Mouse (Mus musculus) limb, embryonic 14.5 days (tissue): Measurements from ENCODE around the gene Tnrc6b. TPM values are rescaled to one million over a fixed set of nuclear protein-coding genes. Genes with fewer than 3 reads are reported as not detected.

Source experiments
- ATAC-seq: fragments of 200-750 bp; cut with Nextera tagmentation; 2 replicates; pipeline ENCODE4 v1.8.0; 2017; ENCODE audit warnings: low read depth, moderate number of reproducible peaks, moderate TSS enrichment; ENCODE audit not compliant: low FRiP score
- DNase-seq: peaks from one replicate; pipeline ENCODE4 v3.0.0-alpha.2; 2015; ENCODE audit warnings: low spot score
- H3K27ac ChIP-seq: fragments of 300-500 bp; sonication (generic); replicated peaks from 2 replicates; pipeline ENCODE4 v1.5.1; 2014; ENCODE audit warnings: low read depth, mild to moderate bottlenecking, low read length, moderate library complexity, mixed read lengths
- H3K27me3 ChIP-seq: fragments of 300-500 bp; sonication (generic); 2 replicates; pipeline ENCODE4 v1.6.1; 2014; ENCODE audit warnings: low read length, mixed read lengths; ENCODE audit not compliant: control insufficient read depth, insufficient read depth
- H3K36me3 ChIP-seq: fragments of 300-500 bp; sonication (generic); 2 replicates; pipeline ENCODE4 v1.6.1; 2014; ENCODE audit warnings: mild to moderate bottlenecking, low read length, moderate library complexity, mixed read lengths; ENCODE audit not compliant: control insufficient read depth, insufficient read depth
- H3K4me1 ChIP-seq: fragments of 300-500 bp; sonication (generic); 2 replicates; pipeline ENCODE4 v1.6.1; 2014; ENCODE audit warnings: antibody characterized with exemption, low read length, mixed read lengths; ENCODE audit not compliant: control insufficient read depth, insufficient read depth
- H3K4me2 ChIP-seq: fragments of 300-500 bp; sonication (generic); replicated peaks from 2 replicates; pipeline ENCODE4 v1.6.1; 2014; ENCODE audit warnings: low read depth, mild to moderate bottlenecking, low read length, moderate library complexity; ENCODE audit not compliant: severe bottlenecking
- H3K4me3 ChIP-seq: fragments of 300-500 bp; sonication (generic); replicated peaks from 2 replicates; pipeline ENCODE4 v1.5.1; 2014; ENCODE audit warnings: low read length
- H3K9ac ChIP-seq: fragments of 300-500 bp; sonication (generic); 2 replicates; pipeline ENCODE4 v1.6.1; 2014; ENCODE audit warnings: mild to moderate bottlenecking, low read depth, low read length, moderate library complexity; ENCODE audit not compliant: severe bottlenecking
- H3K9me3 ChIP-seq: fragments of 300-500 bp; sonication (generic); 2 replicates; pipeline ENCODE4 v1.6.1; 2016; ENCODE audit warnings: low read length; ENCODE audit not compliant: control insufficient read depth
- POLR2A ChIP-seq: fragments of 200-500 bp; IDR thresholded peaks from 2 replicates; pipeline ENCODE4 v1.8.0; 2012; ENCODE audit warnings: inconsistent platforms, mild to moderate bottlenecking, moderate library complexity, borderline replicate concordance; ENCODE audit not compliant: insufficient read depth, insufficient read length; ENCODE audit errors: extremely low read depth
- WGBS: fragments of 180-500 bp; shearing (Covaris S2); extraction: QIAGEN DNeasy Blood & Tissue Kit; methylation state at CpG from one replicate; pipeline ENCODE4 v1.1.7; 2014; 5-methylcytosine and 5-hydroxymethylcytosine counted together
- polyA plus RNA-seq, 2 experiments: library from polyadenylated mRNA; depleted of rRNA in 1 of 2; stranded (reverse) in 1 of 2; unstranded in 1 of 2; fragments of >200 nt; fragmentation: Nextera tagmentation in 1 of 2; extraction: Ambion mirVana in 1 of 2; gene quantifications; 2 replicates each; pipeline versions ENCODE4 v1.2.1 to v1.2.3; 2012 to 2014

Gene Tnrc6b
- polyA plus RNA-seq, 2 experiments, result 12.5 to 15.8 TPM

DNA sequence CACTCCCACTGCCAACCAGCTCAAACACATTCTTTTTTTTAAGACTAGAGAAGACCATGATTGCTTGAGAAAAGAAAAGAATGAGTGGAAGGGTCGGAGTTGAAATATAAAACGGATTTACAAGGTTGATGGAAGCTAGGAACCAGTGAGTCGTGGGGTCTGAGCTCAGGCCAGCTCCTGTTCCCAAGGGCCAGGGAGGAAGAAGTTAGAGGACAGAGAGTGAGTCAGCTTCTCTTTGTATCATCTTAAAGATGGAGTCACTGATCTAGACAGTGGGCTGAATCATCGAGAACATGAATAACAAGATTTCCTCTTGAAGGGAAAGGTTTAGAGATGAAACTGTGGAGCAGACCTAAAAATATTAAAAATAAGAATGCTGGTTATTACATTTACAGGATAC is 51.5 kb downstream of the Tnrc6b start:
- Histone ChIP-seq H3K4me3 (no peak overlapping the region), H3K4me2 (no peak overlapping the region), H3K27me3 (no peaks in the 10 kb centered on the region), H3K36me3 (no peaks in the 10 kb centered on the region), H3K4me1 (no peaks in the 10 kb centered on the region), H3K9me3 (no peaks in the 10 kb centered on the region), H3K9ac (no peak overlapping the region), H3K27ac (no peak overlapping the region)
- no peak for TF ChIP-seq POLR2A
- ATAC-seq (no peak), DNase-seq (no peak)
- 84% methylated on average over 4 of the region's 4 CpGs for WGBS

DNA sequence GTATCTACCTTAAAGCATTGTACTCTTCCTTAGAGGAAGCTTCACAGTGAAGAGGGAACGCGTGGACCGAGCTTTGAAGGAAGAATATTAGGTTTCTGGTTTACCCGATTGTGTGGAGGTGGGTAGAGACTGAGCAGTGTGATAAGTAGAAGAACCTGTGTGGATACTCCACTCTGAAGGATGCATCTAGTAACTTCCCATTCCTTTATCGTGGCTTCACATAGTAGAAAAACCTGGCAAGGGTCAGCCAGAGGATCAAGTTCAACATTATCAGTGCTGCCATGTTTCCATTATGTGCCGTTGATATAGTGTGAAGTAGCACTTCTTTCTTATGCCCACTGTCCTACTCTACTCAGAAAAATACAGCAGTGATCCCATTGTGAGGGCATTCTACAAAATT is 53.6 kb downstream of the Tnrc6b start:
- no peaks in the 10 kb centered on the region for H3K4me1 ChIP-seq
- H3K9me3 ChIP-seq, result no peaks in the 10 kb centered on the region
- H3K4me3 ChIP-seq, result no peak overlapping the region
- no peaks in the 10 kb centered on the region for H3K36me3 ChIP-seq
- H3K4me2 ChIP-seq, result no peak overlapping the region
- WGBS, result 92% methylated on average over 6 of the region's 6 CpGs
- H3K27me3 ChIP-seq, result no peaks in the 10 kb centered on the region
- ATAC-seq, result no peak
- no peak for TF ChIP-seq POLR2A
- DNase-seq, result no peak
- no peak overlapping the region for H3K27ac ChIP-seq
- H3K9ac ChIP-seq, result no peak overlapping the region

DNA sequence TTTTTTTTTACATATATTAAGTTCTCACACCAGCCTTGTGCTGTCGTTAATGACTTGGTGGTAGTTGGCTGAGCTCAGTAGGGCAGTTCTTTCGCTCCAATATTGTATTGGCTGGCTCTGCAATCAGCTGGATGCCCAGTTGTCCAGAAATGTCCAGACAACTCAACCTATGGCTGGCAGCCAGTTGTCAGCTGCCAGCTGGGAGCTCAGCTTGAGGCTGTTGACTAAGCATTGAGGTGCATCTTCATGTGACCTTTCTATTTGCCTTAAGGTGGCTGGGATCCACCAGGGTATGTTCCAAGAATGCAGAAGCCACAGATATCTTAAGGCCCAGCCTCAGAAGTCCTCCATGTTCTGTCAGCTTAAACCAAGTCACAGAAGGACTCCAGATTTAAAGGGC is 54.3 kb downstream of the Tnrc6b start:
- TF ChIP-seq POLR2A, result no peak
- DNase-seq (no peak), ATAC-seq (no peak)
- H3K4me2 ChIP-seq, result no peak overlapping the region
- no peak overlapping the region for H3K4me3 ChIP-seq
- no peaks in the 10 kb centered on the region for H3K27me3 ChIP-seq
- no peaks in the 10 kb centered on the region for H3K4me1 ChIP-seq
- H3K27ac ChIP-seq, result no peak overlapping the region
- H3K9ac ChIP-seq, result no peak overlapping the region
- H3K36me3 ChIP-seq, result no peaks in the 10 kb centered on the region
- 83% methylated on average over 2 of the region's 2 CpGs for WGBS
- H3K9me3 ChIP-seq, result no peaks in the 10 kb centered on the region

DNA sequence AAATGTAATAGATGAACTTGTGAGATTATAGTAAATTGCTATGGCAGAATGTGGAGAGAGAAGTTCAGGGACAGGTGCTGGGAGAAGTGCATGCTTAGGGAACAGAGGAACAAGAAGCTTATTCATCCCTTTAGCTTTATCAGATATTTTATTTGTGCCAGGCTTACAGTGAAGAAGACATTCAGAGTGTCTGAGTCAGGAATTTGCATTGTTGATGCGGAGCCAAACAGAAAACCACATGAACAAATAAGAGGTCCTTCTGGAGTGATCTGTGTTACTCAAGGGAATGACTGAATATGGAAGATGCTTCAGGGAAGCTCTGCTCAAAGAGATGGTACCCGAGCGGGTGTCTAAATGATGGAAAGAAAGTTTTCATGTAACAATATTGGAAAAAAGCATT is 57.1 kb downstream of the Tnrc6b start:
- no peaks in the 10 kb centered on the region for H3K4me1 ChIP-seq
- ATAC-seq (no peak), DNase-seq (no peak)
- no peak overlapping the region for H3K4me2 ChIP-seq
- no peak overlapping the region for H3K27ac ChIP-seq
- no peaks in the 10 kb centered on the region for H3K27me3 ChIP-seq
- no peaks in the 10 kb centered on the region for H3K9me3 ChIP-seq
- TF ChIP-seq POLR2A, result no peak
- WGBS, result 88% methylated on average over 3 of the region's 3 CpGs
- H3K9ac ChIP-seq, result no peak overlapping the region
- no peaks in the 10 kb centered on the region for H3K36me3 ChIP-seq
- H3K4me3 ChIP-seq, result no peak overlapping the region

DNA sequence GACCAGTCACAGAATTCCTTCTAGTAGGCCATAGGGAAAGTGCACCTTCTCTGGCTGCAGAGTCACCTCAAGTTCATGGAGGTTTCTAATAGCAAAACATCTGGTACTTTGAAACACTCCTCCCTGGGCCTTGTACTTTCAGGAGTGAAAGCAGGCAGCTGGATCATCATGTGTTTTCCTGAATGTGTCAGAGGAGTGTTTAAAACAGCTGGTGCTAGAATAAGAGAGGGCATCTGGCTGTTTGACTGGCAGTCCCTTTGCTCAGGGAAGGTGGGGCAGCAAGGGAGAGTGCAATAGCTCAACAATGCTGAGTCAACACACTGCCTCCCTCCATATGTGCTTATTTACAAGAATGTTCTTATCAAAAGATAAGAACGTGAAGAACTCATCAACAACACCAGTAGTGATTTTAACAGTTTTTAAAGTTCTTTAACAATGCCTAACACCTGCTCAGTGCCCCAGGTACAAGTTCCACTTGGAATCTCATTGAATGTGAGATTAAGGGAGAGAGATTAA is 60.9 kb downstream of the Tnrc6b start:
- Histone ChIP-seq H3K4me2 (no peak overlapping the region), H3K9ac (no peak overlapping the region), H3K27me3 (no peaks in the 10 kb centered on the region), H3K36me3 (no peaks in the 10 kb centered on the region), H3K27ac (no peak overlapping the region), H3K4me3 (no peak overlapping the region), H3K9me3 (no peaks in the 10 kb centered on the region), H3K4me1 (no peaks in the 10 kb centered on the region)
- WGBS, result 57% methylated on average over 1 of the region's 1 CpGs
- no peak for TF ChIP-seq POLR2A
- no peak for ATAC-seq
- no peak for DNase-seq

DNA sequence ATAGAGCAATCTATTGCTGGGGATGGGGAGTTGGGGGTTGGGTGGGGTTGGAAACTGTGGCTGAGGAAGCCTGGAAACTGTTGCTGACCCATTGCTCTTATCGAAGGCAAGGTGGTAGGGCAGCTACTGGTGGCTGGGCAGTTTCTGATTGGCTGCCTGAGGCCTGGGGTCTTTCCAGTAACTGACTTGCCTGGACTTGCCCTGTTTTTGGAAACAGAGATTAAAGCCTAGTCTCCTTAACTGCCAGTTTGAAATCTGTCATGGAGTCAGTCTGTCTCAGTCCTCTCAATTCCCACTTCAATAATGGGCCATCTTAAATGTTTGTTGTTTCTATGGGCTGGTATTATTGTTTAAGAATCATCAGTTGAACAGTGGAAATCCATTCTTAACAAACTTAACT is 63.6 kb downstream of the Tnrc6b start:
- TF ChIP-seq POLR2A, result no peak
- no peak overlapping the region for H3K4me3 ChIP-seq
- ATAC-seq, result no peak

More for the DNA sequence above, 63.6 kb downstream of the Tnrc6b start:
- WGBS, result 100% methylated on average over 1 of the region's 1 CpGs
- H3K4me1 ChIP-seq, result no peaks in the 10 kb centered on the region
- no peak overlapping the region for H3K27ac ChIP-seq
- no peak overlapping the region for H3K9ac ChIP-seq
- no peak overlapping the region for H3K4me2 ChIP-seq
- H3K27me3 ChIP-seq, result no peaks in the 10 kb centered on the region
- no peak for DNase-seq
- no peaks in the 10 kb centered on the region for H3K36me3 ChIP-seq
- no peaks in the 10 kb centered on the region for H3K9me3 ChIP-seq
